Mouse (Mus musculus): ENCODE data around the gene Cdc14a.
A peak's percentile ranks its signal among the peaks of the same experiment; 100 is the strongest.
"Not testable (repeated sequence)": the region's sequence is repeated elsewhere in the genome, so short reads cannot be mapped to it uniquely, and the experiment has no call there.

Cdc14a gene

GRCm38 (mm10) chr3:116373196-116373595 is 50.6 kb downstream of the Cdc14a start:
- no peak for DNase-seq (ENCODE audit: low spot score in 2 of 2)

GRCm38 (mm10) chr3:116368868-116369437 is 54.9 kb downstream of the Cdc14a start:
- DNase-seq (ENCODE audit: low spot score in 2 of 2), result no peak

GRCm38 (mm10) chr3:116366125-116366524 is 57.7 kb downstream of the Cdc14a start:
- no peak for DNase-seq (ENCODE audit: low spot score in 2 of 2)

GRCm38 (mm10) chr3:116361906-116362305 is 61.9 kb downstream of the Cdc14a start:
- DNase-seq (ENCODE audit: low spot score in 2 of 2), result no peak

GRCm38 (mm10) chr3:116361101-116361500 is 62.7 kb downstream of the Cdc14a start:
- no peak for DNase-seq (ENCODE audit: low spot score in 2 of 2)

- no peak for DNase-seq (ENCODE audit: low spot score in 2 of 2)
Observed at GRCm38 (mm10) chr3:116357866-116358265, 66.0 kb downstream of the Cdc14a start.

GRCm38 (mm10) chr3:116357180-116357579 is 66.7 kb downstream of the Cdc14a start:
- DNase-seq (ENCODE audit: low spot score in 2 of 2), result no peak

- no peak for DNase-seq (ENCODE audit: low spot score in 2 of 2)
Observed at GRCm38 (mm10) chr3:116355026-116355788, 68.6 kb downstream of the Cdc14a start.

GRCm38 (mm10) chr3:116352486-116352885 is 71.3 kb downstream of the Cdc14a start:
- DNase-seq (ENCODE audit: low spot score in 2 of 2), result no peak

GRCm38 (mm10) chr3:116350389-116350967 is 73.4 kb downstream of the Cdc14a start:
- DNase-seq (ENCODE audit: low spot score in 2 of 2), result no peak

GRCm38 (mm10) chr3:116347571-116347970 is 76.3 kb downstream of the Cdc14a start:
- not testable (repeated sequence) for DNase-seq (ENCODE audit: low spot score in 2 of 2)

GRCm38 (mm10) chr3:116345245-116345644 is 78.6 kb downstream of the Cdc14a start:
- no peak for DNase-seq (ENCODE audit: low spot score in 2 of 2)

GRCm38 (mm10) chr3:116342251-116342650 is 81.6 kb downstream of the Cdc14a start:
- no peak for DNase-seq (ENCODE audit: low spot score in 2 of 2)

GRCm38 (mm10) chr3:116340950-116341624 is 82.7 kb downstream of the Cdc14a start:
- peak; percentile 42 to 57 for DNase-seq (ENCODE audit: low spot score in 2 of 2)

GRCm38 (mm10) chr3:116340281-116340680 is 83.6 kb downstream of the Cdc14a start:
- no peak for DNase-seq (ENCODE audit: low spot score in 2 of 2)

- DNase-seq (ENCODE audit: low spot score in 2 of 2), result no peak
Observed at GRCm38 (mm10) chr3:116338616-116339015, 85.2 kb downstream of the Cdc14a start.

- no peak for DNase-seq (ENCODE audit: low spot score in 2 of 2)
Observed at GRCm38 (mm10) chr3:116337840-116338239, 86.0 kb downstream of the Cdc14a start.

- DNase-seq (ENCODE audit: low spot score in 2 of 2), result no peak
Observed at GRCm38 (mm10) chr3:116335036-116335435, 88.8 kb downstream of the Cdc14a start.

- no peak for DNase-seq (ENCODE audit: low spot score in 2 of 2)
Observed at GRCm38 (mm10) chr3:116333711-116334110, 90.1 kb downstream of the Cdc14a start.

- peak in 1 of 2 experiments; percentile 30 for DNase-seq (ENCODE audit: low spot score in 2 of 2)
Observed at GRCm38 (mm10) chr3:116333229-116333628, 90.6 kb downstream of the Cdc14a start.

GRCm38 (mm10) chr3:116331811-116332464 is 91.9 kb downstream of the Cdc14a start:
- DNase-seq (ENCODE audit: low spot score in 2 of 2), result peak; percentile 38 to 61

GRCm38 (mm10) chr3:116329976-116330375 is 93.9 kb downstream of the Cdc14a start:
- no peak for DNase-seq (ENCODE audit: low spot score in 2 of 2)

All from cerebellum, postnatal 4 days (tissue).